Mouse (Mus musculus): ENCODE measurements around the gene Sv2b. TPM values are rescaled to one million over a fixed set of nuclear protein-coding genes. Genes with fewer than 3 reads are reported as not detected.

Sv2b gene
- polyA plus RNA-seq, 1 experiment from 2014 or later: 0.44 TPM

- WGBS: 48% methylated on average over 8 of the region's 8 CpGs
- Histone ChIP-seq H3K4me2 (ENCODE audit: low read depth, low read length) (no peak overlapping the region), H3K4me1 (replicated peaks; ENCODE audit: control insufficient read depth, insufficient read depth, low read length) (no peaks in the 10 kb centered on the region)
Observed at GRCm38 (mm10) chr7:75240754-75241507, 68.1 kb downstream of the Sv2b start.

DNA sequence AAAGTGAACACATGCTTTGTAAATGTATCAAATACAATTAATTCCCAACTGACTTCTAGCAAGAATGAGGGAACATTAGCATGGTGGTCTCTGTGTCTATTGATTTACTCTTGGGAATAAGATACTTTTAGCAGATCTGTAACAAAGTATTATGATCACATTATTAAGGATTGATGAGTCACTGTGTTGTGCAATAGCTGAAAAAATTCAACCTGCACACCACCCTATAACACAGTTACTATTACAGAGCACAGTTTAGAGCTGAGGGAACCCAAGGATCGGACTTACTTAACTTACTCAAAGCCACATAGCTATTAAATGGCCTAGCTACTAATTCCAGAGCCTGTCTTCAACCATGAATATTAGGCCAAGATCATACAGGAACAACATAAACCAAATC is 72.7 kb downstream of the Sv2b start:
- H3K4me2 ChIP-seq (ENCODE audit: low read depth, low read length): no peak overlapping the region
- WGBS: 90% methylated on average over 1 of the region's 1 CpGs
- H3K9ac ChIP-seq (ENCODE audit: low read length): no peak overlapping the region
- no peaks in the 10 kb centered on the region for H3K9me3 ChIP-seq (ENCODE audit: control insufficient read depth, low read length)
- no peak overlapping the region for H3K4me3 ChIP-seq (ENCODE audit: low read length)
- H3K27me3 ChIP-seq (ENCODE audit: control insufficient read depth, insufficient read depth, low read depth, low read length): no peaks in the 10 kb centered on the region
- no peak for ATAC-seq (ENCODE audit: low read depth)
- no peak overlapping the region for H3K27ac ChIP-seq (ENCODE audit: low read length)
- no peaks in the 10 kb centered on the region for H3K4me1 ChIP-seq (replicated peaks; ENCODE audit: control insufficient read depth, insufficient read depth, low read length)
- no peaks in the 10 kb centered on the region for H3K36me3 ChIP-seq (ENCODE audit: control insufficient read depth, insufficient read depth, low read length)

More at GRCm38 (mm10) chr7:75240754-75241507, 68.1 kb downstream of the Sv2b start:
- no peaks in the 10 kb centered on the region for H3K9me3 ChIP-seq (ENCODE audit: control insufficient read depth, low read length)
- H3K27me3 ChIP-seq (ENCODE audit: control insufficient read depth, insufficient read depth, low read depth, low read length): no peaks in the 10 kb centered on the region
- ATAC-seq (ENCODE audit: low read depth): no peak
- no peak overlapping the region for H3K4me3 ChIP-seq (ENCODE audit: low read length)
- no peak overlapping the region for H3K9ac ChIP-seq (ENCODE audit: low read length)
- H3K36me3 ChIP-seq (ENCODE audit: control insufficient read depth, insufficient read depth, low read length): no peaks in the 10 kb centered on the region
- no peak overlapping the region for H3K27ac ChIP-seq (ENCODE audit: low read length)

DNA sequence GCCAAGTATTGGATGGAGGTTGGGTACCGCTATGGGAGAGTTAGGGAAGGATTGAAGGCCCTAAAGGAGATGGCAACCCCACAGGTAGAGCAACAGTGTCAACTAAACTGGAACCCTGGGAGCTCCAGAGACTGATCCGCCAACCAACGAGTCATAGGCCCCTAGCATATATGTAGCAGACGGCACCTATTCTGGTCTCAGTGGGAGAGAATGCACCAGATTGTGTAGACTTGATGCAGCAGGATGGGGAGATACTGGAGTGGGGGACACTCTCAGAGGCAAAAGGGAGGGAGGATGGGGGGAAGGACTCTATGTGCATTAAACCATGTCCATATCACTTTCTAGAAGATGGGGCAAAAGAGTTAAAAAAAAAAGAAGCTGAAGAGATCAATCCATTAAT is 84.9 kb downstream of the Sv2b start:
- H3K27me3 ChIP-seq (ENCODE audit: control insufficient read depth, insufficient read depth, low read depth, low read length): no peaks in the 10 kb centered on the region
- WGBS: 88% methylated on average over 4 of the region's 4 CpGs

GRCm38 (mm10) chr7:75222704-75223431 is 86.2 kb downstream of the Sv2b start:
- H3K9me3 ChIP-seq (ENCODE audit: control insufficient read depth, low read length): 0 out of 2 replicates have a peak, but pooled peaks cover 2% of the 10 kb centered on the region
- no peak overlapping the region for H3K4me3 ChIP-seq (ENCODE audit: low read length)
- H3K27me3 ChIP-seq (ENCODE audit: control insufficient read depth, insufficient read depth, low read depth, low read length): no peaks in the 10 kb centered on the region
- no peak overlapping the region for H3K9ac ChIP-seq (ENCODE audit: low read length)
- 40% methylated on average over 7 of the region's 7 CpGs for WGBS
- peak overlapping the region; percentile 33 for H3K27ac ChIP-seq (ENCODE audit: low read length)
- H3K36me3 ChIP-seq (ENCODE audit: control insufficient read depth, insufficient read depth, low read length): no peaks in the 10 kb centered on the region
- ATAC-seq (ENCODE audit: low read depth): peak; percentile 81
- no peak overlapping the region for H3K4me2 ChIP-seq (ENCODE audit: low read depth, low read length)
- H3K4me1 ChIP-seq (replicated peaks; ENCODE audit: control insufficient read depth, insufficient read depth, low read length): no peaks in the 10 kb centered on the region; the same call in 1 of the 2 replicates

More for the DNA sequence above, 84.9 kb downstream of the Sv2b start:
- no peak overlapping the region for H3K4me2 ChIP-seq (ENCODE audit: low read depth, low read length)
- H3K4me3 ChIP-seq (ENCODE audit: low read length): no peak overlapping the region
- no peak overlapping the region for H3K9ac ChIP-seq (ENCODE audit: low read length)
- no peak overlapping the region for H3K27ac ChIP-seq (ENCODE audit: low read length)
- ATAC-seq (ENCODE audit: low read depth): no peak
- no peaks in the 10 kb centered on the region; the same call in 1 of the 2 replicates for H3K4me1 ChIP-seq (replicated peaks; ENCODE audit: control insufficient read depth, insufficient read depth, low read length)
- H3K36me3 ChIP-seq (ENCODE audit: control insufficient read depth, insufficient read depth, low read length): no peaks in the 10 kb centered on the region
- H3K9me3 ChIP-seq (ENCODE audit: control insufficient read depth, low read length): 0 out of 2 replicates have a peak, but pooled peaks cover under 1% of the 10 kb centered on the region

GRCm38 (mm10) chr7:75220786-75221185 is 88.3 kb downstream of the Sv2b start:
- Histone ChIP-seq H3K4me1 (replicated peaks; ENCODE audit: control insufficient read depth, insufficient read depth, low read length) (no peaks in the 10 kb centered on the region; the same call in 1 of the 2 replicates), H3K4me2 (ENCODE audit: low read depth, low read length) (no peak overlapping the region), H3K4me3 (ENCODE audit: low read length) (no peak overlapping the region), H3K9ac (ENCODE audit: low read length) (no peak overlapping the region), H3K27me3 (ENCODE audit: control insufficient read depth, insufficient read depth, low read depth, low read length) (no peaks in the 10 kb centered on the region), H3K27ac (ENCODE audit: low read length) (no peak overlapping the region), H3K9me3 (ENCODE audit: control insufficient read depth, low read length) (0 out of 2 replicates have a peak, but pooled peaks cover 2% of the 10 kb centered on the region), H3K36me3 (ENCODE audit: control insufficient read depth, insufficient read depth, low read length) (no peaks in the 10 kb centered on the region)
- WGBS: 7% methylated on average over 1 of the region's 1 CpGs
- ATAC-seq (ENCODE audit: low read depth): peak; percentile 52; the same call in 1 of the 2 replicates

- H3K4me3 ChIP-seq (ENCODE audit: low read length): no peak overlapping the region
- H3K27me3 ChIP-seq (ENCODE audit: control insufficient read depth, insufficient read depth, low read depth, low read length): no peaks in the 10 kb centered on the region
- H3K4me1 ChIP-seq (replicated peaks; ENCODE audit: control insufficient read depth, insufficient read depth, low read length): no peaks in the 10 kb centered on the region; the same call in 1 of the 2 replicates
- H3K27ac ChIP-seq (ENCODE audit: low read length): no peak overlapping the region
- H3K9me3 ChIP-seq (ENCODE audit: control insufficient read depth, low read length): 0 out of 2 replicates have a peak, but pooled peaks cover 2% of the 10 kb centered on the region
- H3K4me2 ChIP-seq (ENCODE audit: low read depth, low read length): no peak overlapping the region
- H3K36me3 ChIP-seq (ENCODE audit: control insufficient read depth, insufficient read depth, low read length): no peaks in the 10 kb centered on the region
- no peak overlapping the region for H3K9ac ChIP-seq (ENCODE audit: low read length)
- no peak for ATAC-seq (ENCODE audit: low read depth)
Observed at GRCm38 (mm10) chr7:75220296-75220695, 88.8 kb downstream of the Sv2b start.

DNA sequence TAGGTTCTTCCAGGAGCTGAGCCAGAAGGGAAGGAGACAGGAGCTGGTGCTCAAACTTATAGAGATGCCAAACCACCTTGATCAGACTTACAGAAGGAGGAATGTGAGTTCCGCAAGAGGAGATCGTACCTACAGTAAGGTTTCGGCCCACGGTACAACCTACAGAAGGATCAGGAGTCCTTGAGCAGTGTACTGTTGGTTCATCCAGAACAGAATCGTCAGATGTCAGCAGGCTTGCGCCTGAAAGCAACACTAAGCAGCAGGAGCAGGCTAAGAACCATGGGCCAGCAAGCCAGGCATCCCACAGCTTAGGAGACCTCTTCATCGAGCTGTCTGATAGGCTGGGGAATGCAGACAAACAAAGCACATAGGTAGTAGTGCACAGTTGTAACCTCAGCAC is 92.9 kb downstream of the Sv2b start:
- Histone ChIP-seq H3K4me2 (ENCODE audit: low read depth, low read length) (no peak overlapping the region), H3K4me1 (replicated peaks; ENCODE audit: control insufficient read depth, insufficient read depth, low read length) (no peaks in the 10 kb centered on the region), H3K9me3 (ENCODE audit: control insufficient read depth, low read length) (0 out of 2 replicates have a peak, but pooled peaks cover 2% of the 10 kb centered on the region), H3K36me3 (ENCODE audit: control insufficient read depth, insufficient read depth, low read length) (no peaks in the 10 kb centered on the region), H3K27me3 (ENCODE audit: control insufficient read depth, insufficient read depth, low read depth, low read length) (no peaks in the 10 kb centered on the region), H3K27ac (ENCODE audit: low read length) (no peak overlapping the region), H3K9ac (ENCODE audit: low read length) (no peak overlapping the region), H3K4me3 (ENCODE audit: low read length) (no peak overlapping the region)
- ATAC-seq (ENCODE audit: low read depth): no peak
- WGBS: 81% methylated on average over 7 of the region's 7 CpGs

DNA sequence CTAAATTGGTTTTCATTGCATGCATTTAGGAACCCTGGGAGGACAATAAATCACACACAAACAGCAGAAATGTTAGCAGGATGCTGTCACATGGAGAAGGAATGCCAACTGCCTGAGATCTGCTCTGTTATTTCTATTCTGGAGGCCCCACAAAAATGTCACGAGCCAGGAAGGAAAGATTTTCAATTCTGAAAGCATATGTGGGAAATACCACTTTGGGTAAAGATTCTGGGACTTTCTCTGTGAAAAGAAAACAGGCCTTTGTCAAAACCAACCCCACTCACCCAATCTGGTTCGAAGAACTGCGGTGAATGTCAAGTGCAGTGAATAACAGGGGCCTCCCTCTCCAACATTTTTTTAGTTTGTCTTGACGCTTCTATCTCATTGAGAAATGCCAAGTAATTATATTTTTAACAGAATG is 99.8 kb downstream of the Sv2b start:
- no peaks in the 10 kb centered on the region for H3K36me3 ChIP-seq (ENCODE audit: control insufficient read depth, insufficient read depth, low read length)

DNA sequence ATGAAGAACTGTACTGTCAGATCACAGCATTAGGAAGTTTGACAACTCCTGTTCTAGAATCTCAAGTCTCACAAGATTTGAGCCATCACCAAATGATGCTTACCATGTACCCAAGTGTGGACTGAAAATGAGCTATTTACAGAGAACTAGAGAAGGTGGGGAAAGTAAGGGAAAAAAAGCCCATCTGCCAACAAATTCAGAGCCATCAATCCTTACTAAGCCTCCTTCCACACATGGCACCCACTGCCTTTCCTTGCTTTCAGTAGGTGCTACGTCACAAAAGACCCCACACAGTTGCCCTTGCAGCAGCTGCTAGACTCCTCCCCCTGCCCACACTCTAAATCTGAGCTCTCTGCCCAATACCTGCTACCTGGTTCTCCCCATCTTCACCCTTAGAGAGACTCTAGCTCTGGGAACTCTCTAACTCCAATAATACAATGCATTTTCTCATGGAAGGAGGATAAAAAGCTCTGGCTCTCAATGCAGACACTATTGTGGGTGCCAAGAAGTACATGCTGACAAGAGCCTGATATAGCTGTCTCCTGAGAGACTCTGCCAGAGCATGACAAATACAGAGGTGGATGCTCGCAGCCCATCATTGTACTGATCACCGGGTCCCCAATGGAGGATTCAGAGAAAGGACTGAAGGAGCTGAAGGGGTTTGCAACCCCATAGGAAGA is 101.0 kb downstream of the Sv2b start:
- H3K36me3 ChIP-seq (ENCODE audit: control insufficient read depth, insufficient read depth, low read length): no peaks in the 10 kb centered on the region
- no peak overlapping the region for H3K4me3 ChIP-seq (ENCODE audit: low read length)
- H3K27me3 ChIP-seq (ENCODE audit: control insufficient read depth, insufficient read depth, low read depth, low read length): no peaks in the 10 kb centered on the region
- 87% methylated on average over 3 of the region's 3 CpGs for WGBS
- H3K9me3 ChIP-seq (ENCODE audit: control insufficient read depth, low read length): no peaks in the 10 kb centered on the region
- H3K4me2 ChIP-seq (ENCODE audit: low read depth, low read length): no peak overlapping the region
- no peak for ATAC-seq (ENCODE audit: low read depth)
- no peak overlapping the region for H3K9ac ChIP-seq (ENCODE audit: low read length)
- H3K4me1 ChIP-seq (replicated peaks; ENCODE audit: control insufficient read depth, insufficient read depth, low read length): no peaks in the 10 kb centered on the region
- H3K27ac ChIP-seq (ENCODE audit: low read length): no peak overlapping the region

More for the DNA sequence above, 99.8 kb downstream of the Sv2b start:
- WGBS: 51% methylated on average over 4 of the region's 4 CpGs
- Histone ChIP-seq H3K9me3 (ENCODE audit: control insufficient read depth, low read length) (no peaks in the 10 kb centered on the region), H3K9ac (ENCODE audit: low read length) (no peak overlapping the region), H3K27ac (ENCODE audit: low read length) (no peak overlapping the region), H3K27me3 (ENCODE audit: control insufficient read depth, insufficient read depth, low read depth, low read length) (no peaks in the 10 kb centered on the region), H3K4me3 (ENCODE audit: low read length) (no peak overlapping the region), H3K4me1 (replicated peaks; ENCODE audit: control insufficient read depth, insufficient read depth, low read length) (no peaks in the 10 kb centered on the region), H3K4me2 (ENCODE audit: low read depth, low read length) (no peak overlapping the region)
- ATAC-seq (ENCODE audit: low read depth): no peak
